Mouse (Mus musculus): ENCODE results near the gene Psma7.

The Psma7 gene

DNA sequence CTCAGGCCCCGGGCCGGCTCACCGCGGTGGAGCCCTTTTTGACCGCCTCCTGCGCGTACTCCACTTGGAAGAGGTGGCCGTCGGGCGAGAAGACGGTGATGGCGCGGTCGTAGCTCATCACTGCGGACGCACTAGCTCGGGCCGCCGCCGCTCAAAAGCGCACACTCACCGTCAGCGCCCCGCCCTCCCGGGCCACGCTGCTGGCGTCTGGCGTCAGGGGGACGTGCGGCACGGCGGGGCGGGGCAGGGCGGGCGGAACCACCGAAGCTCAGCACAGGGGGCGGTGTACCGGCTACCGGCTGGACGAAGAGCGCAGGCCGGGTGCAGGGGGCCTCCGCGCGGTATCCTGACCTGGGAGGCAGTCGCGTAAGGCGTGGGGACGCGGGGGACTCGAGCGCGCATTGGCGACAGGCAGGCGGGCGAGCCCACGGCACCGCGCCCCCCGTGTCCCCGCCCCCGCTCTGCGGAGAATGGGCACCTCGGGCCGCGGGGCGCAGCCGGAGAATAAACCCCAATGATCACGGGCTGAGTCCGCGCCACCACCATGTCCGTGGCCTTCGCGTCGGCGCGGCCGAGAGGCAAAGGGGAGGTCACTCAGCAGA lies at the start of gene Psma7, which contains the start of gene Ss18l1:
Gene Psma7, minus strand, starts transcription at position 178 of the 602 bp plus-strand sequence.
Gene Ss18l1, plus strand, starts transcription at position 254 of the 602 bp plus-strand sequence.
- DNase-seq = peak; percentile 89

DNA sequence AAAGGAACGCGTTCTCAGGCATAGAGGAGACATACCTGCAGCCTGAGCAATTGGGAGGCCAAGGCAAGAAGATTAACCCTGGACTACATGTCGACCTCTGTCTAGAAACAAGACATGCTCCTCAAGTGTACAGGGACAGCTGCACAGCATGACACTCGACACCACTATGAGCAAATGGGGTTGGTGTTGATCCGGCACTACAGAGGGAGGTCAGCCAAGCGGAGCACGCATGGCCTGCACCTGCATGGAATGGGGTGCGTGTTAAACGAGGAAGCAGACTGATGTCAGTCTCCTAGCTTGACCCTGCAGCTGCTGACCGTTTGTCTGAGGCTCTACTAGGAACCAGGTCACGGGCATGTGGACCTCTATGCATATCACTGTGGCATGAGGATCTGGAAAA lies 48.1 kb upstream of the Psma7 start:
- no peak for DNase-seq

DNA sequence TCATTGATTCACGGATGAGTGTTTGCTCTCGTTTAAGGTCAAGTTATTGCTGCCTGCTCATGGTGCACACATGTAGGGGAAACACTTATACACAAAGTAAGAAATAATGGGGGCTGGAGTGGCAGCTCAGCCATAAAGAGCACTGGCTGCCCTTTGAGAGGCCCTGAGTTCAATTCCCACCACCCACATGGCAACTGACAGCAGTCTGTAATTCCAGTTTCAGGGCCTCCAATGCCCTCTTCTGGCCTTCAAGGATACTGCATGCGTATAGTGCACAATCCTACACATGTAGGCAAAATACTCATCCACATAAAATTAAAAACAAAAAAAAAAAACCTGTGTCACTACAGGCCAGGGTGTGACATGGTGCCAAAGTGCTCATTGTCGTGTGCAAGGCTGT lies 45.2 kb upstream of the Psma7 start:
- DNase-seq = no peak

DNA sequence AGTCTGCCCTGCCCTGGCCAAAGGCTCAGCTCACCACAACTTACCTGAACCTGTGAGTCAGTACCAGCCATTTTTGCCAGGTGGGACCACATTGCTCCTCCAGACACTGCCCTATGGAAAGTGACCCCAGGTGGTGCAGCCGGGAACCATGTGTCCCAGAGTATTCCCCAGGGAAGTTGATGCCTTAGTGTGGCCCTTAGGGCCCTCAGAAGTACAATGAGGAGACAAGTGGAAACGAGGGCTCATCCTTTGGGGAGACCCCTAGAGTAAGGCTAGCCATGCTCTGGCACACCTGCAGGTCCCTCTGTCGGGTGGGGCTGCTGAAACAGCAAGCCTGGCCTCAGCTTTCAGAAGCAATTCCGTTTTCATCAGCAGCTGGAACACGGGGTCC lies 44.4 kb upstream of the Psma7 start:
- DNase-seq = no peak

DNA sequence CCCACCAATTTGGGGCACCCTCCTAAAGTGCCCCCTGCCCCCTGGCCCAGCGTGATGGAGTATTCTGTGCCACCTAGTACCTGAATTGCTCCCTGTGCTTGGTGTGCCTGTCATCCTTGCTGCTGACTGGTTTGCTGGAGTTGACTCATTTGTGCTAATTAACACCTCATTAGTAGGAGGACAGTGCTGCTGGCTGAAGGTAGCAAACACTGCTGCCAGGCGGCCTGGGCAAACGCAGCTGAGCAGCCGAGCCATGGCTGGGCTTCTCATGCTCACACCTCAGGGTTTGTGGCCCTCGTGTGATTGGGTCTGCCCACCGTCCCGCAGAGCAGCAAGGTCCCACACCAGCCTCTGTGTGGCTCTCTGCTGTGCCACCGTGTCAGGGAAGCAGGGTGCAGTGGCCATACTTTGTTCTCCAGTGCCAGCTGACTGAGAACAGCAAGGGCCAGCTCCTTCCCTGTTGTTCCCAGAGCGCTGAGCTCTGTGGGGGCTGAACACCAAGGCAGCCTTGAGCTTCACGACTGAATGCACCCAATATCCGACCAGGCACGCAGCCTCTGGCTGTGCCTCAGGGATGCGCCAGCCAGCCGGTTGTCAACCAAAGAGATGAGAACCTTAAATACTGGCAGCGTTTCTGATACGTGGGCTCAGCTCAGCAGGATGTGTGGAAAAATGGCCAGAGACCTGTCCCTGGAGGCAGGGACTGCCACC lies 43.8 kb upstream of the Psma7 start:
- DNase-seq = no peak

DNA sequence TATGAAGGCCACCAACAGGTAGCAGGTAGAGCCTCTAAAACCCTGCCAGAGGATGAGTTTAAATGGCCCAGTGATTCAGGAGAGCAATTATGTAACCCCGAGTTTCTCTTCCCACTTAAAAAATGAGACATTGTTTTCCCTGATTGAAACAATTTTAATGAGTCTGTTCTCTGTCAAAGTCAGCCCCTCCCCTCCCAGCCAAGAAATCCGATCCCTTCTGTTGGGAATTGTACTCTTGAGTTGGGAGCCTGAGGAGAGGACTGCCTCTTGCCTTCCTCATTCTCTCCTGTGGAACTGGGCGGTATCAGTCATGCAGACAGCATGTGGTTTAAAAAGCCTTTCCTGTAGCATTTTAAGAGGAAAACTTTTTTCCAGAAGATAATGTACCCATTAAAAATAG lies 42.3 kb upstream of the Psma7 start:
- DNase-seq = no peak

DNA sequence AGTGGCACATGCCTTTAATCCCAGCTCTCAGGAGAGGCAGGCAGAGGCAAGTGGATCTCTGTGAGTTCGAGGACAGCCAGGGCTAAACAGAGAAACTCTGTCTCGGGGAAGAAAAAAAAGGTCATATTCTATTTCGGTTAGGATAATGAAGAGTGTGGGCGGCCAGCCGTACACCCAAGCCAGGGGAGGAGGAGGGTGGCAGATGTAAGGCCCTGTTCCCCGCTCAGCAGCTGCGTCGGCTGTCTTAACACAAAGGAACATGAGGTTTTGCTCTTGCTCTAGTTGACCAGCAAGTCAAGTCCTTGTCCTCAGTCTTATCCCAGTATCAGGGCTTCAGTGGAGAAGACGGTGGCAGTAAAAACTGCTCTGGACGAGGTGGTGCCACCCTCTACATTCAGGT lies 40.8 kb upstream of the Psma7 start:
- DNase-seq = no peak

DNA sequence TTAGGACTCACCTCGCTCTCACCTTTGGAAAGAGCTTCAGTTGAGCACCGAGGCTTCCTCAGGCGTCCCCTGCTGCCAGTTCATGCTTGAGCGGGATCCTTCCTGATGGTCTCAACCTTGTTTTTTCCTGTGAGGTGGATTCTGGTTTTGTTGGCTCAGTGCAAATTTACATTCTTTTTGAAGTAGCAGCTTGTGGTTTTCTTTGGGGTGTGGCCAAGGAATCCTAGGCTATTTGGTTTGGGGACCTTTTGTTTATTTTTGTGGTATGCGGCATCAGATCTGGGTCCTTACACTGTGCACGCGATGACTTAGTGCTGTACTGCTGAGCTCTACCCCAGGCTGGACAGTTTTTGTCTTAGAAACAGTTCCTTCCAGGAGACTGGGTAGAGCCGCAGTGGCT lies 38.4 kb upstream of the Psma7 start:
- no peak for DNase-seq

DNA sequence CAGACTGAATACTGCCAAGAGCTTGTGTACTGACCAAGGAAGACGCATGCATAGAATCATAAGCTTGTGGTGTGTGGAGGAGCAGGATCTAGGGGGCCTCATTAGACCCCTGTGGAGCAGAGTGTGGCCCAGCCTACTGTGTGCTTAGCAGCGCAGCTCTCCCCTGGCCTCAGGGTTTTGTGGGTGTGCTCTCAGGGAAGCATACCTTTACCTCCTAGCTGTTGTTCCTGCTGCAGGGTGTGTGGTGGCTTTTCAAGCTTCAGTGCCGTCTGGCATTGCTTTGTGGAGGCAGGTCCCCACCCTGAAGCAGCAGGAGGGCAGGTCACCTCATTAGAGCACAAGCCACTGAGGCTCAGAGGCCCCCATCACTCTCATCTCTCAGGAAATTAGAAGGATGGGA lies 35.4 kb upstream of the Psma7 start:
- no peak for DNase-seq

DNA sequence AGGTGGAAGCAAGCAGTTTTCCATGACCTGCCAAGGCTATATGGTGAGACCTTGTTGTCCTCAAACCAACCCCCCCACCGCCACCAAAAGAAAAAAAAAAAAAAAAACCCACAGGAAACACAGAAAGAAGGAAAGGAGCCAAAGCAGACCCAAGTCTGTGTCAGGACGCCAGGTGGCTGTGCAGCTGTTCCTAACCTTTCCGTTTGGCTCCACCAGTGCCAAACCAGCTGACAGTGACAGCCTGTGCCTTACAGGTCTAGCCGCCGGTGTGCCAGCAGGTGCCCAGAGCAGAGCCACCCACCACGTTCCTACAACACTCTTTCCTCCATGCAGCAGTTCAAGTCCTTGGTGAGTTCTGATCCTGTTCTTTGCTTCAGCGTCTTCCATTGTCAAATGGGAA lies 30.7 kb upstream of the Psma7 start:
- DNase-seq = peak; percentile 58

DNA sequence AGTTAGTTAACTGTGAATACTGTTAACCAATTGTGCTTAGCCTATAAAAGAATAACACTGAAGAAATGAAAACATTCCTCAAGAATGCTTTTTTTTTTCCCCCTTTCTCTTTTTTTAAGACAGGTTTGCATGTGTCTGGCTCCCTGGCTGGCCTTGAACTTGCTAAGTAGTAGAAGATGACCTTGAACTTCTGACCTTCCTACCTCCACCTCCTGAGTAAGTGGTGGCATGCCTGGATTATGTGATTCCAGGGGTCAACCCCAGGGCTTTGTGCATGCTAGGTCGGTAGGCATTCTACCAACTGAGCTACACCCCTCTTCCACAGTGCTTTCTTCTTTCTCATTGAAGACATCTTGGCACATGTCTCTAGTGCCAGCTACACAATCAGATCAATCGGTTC lies 29.4 kb upstream of the Psma7 start:
- no peak for DNase-seq

DNA sequence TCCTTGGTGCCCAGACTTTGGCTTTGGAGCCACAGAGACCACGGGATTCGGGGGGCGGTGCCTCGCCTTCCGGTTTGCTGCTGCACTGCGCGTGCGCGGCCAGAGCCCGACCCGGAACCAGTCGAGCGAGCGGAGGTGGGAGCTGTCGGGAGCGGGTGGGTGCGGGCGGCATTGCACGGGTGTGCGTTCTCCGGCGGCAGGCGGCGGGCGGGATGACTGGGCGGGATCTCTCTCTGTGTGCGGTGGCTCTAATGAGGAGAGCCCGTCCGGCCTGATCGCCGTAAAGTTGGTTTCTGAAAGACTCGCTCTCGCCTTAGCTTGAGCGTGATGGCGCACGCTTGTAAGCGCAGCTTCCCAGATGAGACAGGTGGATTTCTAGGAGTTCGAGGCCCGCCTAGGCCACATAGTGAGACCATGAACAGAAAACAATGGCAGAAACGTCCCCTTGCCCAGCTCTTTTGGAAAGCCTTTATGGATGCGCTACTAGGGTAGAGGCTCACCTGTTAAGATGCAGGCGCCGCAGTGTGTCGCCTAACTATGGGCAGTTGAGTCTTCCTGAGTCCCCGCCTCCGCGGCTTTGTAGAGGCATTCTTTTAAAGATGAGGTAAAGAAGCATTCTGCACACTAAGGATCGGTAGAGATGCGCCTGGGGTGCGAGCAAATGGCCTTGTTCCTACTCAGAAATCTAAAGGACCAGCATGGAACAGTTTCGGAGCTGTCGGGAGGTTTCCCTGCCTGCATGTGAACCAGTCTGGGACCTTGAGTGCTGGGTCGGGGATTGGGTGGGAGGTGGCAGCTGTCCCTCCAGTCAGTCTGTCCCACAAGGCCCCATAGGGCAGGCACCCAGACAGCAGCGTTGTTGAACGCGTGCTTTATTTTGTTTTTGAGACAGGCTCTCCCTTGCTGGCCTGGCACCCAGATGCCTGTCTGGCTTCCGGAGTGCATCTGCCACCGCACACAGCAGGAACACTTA lies 28.5 kb upstream of the Psma7 start, which contains the start of gene Mtg2:
Gene Mtg2, plus strand, starts transcription at position 108 of the 973 bp plus-strand sequence.
- DNase-seq = peak; percentile 93

DNA sequence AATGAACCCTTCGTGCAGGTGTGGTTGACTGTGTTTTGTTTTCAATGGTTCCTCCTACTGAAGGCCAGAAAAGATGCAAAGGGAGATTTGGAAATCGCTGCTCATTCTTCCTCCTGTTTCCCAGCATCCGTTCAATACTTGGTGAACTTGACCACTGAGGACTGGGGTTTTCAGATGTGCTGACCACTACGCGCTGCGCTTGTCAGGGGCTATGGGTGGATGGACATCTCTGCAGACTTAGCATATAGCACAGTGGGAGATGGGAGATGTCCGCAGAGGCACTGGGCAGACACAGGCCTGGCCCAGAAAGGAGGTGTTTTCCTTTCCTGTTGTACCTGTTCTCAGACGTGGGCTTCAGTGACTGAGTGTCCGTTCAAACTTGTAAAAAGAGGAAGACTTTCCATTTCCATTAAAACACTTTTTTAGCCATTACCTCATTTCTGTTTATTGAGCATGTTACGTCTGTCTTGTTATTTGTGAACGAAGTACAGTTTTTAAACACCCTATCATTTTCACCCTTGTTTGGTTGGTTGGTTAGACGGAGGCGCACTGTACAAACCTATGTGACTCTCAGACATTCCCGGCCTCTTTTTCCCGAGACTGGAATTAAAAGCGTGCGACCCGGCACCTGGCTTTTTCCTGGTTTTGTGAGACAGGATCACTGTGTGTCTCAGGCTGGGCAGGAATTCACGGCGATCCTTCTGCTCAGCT lies 27.7 kb upstream of the Psma7 start:
- DNase-seq = no peak

DNA sequence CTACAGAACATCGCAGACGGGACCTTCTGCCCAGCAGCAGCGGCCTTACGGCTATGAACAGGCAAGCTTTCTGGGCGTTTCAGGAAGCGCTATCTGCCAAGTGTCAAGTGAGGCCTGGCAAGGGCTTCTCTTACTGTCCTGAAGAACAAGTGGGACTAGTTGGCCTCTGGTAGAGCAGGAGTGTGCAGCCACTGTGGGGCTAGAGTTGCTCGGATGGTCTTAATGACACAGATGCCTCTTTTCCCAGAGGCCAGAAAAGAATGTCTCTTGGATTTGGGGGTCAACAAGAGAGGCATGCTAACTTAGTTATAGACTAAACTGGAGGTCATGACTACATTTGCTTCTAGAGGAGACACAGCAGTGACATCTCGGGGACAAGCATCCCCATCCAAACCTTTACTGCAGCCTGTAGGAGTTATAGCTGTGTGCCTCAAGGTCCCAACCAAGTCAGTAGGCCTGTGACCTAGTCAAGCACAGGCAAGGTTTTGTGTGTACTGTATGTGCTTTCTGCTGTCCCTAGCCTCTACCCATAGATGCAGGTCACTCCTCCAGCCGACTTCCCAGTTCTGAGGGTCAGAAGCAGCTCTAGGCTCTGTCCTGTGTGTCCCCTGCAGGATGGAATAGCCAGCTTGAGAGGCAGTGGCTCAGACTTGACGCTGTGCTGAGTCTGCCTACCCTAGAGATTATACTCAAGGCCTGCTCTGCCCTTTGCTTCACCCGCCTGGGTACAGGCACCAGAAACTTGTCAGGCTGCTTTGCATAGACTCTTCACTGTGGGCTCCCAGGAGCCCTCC lies 21.3 kb upstream of the Psma7 start:
- no peak for DNase-seq

DNA sequence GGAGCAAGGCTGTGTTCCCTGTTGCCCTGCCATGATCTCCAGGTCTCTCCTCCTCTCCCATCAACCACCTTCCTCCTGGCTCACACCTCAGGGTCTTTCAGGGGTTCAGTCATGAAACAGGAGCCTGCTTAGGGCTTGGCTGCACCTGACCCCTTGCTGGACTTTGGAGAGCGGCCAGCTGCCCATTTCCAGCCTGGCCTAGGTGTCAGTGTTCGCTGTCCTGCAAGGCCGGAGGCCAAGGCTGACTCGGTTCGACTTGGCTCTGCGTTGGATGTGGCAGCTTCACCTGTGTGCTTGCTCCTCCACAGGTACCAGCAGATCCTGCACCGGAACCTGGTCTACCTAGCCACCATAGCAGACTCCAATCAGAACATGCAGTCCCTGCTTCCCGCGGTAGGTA lies 10.8 kb upstream of the Psma7 start:
- no peak for DNase-seq

DNA sequence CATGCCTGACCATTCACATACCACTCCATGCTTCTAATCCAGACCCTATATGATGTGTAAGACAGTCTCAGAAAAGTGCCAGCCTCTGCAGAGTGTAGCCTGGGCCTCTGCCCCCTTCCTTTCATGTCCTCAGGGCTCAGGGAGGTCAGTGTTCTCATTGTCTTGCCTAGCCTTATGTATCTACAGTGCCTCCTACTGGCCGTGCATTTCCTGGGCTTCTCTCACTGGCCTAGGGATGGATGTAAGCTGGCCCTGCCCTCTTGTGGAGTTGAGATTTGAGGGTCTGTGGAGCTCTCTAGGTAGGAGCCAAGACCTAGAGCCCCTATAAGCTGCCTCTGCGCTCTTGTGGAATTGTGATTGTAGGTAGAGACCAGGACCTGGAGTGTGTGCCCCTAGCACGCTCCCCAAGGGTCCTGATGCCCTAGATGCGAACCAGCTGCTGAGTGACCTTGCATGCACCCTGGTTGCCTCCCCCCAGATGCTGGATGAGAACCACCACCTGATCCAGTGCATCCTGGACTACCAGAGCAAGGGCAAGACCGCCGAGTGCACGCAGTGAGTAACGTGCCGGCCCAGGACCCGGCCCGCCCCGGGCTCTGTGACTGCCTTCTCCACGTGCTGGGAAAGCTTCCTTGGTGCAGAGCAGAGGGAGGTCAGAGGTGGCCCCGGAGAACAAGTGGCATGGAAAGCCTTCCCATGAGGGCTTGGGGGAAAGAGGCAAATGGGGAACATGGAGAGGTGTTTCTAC lies 9.9 kb upstream of the Psma7 start:
- peak; percentile 52 for DNase-seq

DNA sequence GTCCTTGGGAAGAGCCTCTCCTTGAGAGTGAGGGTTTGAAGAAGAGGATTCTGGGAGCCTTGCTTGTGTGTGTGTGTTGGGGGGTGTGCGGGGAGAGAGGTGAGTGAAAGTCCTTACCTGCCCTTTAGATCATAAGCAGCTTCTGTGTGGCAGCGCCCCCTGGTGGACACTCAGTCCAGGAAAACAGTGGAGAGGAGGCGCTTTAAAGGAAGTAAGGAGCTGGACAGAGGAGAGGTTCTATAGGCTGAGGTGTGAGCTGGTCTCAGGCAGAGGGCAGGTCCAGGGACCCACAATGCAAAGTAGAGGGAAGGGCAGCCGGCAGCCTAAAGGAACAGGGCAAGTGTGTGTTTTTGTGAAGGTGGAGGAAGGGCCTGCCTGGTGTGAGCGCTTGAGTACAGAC lies 8.8 kb upstream of the Psma7 start:
- DNase-seq = peak; percentile 86

DNA sequence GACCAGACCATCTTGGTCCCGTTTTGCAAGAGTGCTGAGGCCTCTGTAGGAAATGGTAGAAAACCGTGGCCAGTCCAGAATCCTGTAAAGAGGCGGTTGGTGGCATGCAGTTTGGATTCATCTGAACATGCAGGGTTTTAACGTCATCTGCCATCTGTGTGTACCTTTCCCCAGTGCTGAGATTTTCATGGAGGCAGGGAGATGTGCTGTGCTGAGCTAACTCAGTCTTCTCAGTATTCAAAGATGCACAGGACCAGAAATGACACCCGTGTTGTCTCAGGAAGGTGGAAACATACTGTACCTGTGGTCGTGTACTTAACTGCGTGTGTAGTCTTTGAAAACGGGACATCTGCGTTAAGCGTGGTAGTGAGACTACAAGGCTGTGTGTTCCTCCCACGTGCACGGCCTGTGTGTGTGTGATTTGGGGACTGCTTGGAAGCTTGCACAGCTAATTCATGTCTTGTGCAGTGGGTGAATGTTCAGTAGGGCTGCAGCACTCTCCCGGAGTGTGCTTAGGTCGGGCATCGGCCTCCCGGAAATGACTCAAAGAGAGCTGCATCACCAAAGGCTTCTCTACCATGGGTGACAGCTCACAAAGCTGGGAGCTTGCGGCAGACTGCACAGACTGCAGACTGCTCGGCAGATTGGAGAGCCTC lies 5.9 kb upstream of the Psma7 start:
- DNase-seq = no peak

DNA sequence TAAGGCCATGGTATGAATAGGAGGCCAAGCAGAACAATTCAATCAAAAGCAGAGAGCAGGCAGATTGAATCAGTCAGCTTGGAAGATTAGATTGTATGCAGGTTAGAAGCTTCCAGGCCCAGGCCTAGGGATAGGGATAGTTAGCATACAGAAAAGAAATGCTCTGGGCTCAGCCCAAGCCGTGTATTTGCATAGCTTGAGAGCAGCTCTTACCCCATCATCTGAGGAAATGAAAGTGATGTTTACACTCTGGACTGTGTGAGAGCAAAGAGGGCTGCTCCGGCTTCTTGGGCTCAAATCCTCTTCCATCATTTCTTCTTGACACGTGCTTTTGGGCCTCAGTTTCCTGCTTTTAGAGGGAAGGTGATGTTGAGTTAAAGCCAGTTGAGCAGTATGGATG lies 5.3 kb upstream of the Psma7 start:
- DNase-seq = no peak

DNA sequence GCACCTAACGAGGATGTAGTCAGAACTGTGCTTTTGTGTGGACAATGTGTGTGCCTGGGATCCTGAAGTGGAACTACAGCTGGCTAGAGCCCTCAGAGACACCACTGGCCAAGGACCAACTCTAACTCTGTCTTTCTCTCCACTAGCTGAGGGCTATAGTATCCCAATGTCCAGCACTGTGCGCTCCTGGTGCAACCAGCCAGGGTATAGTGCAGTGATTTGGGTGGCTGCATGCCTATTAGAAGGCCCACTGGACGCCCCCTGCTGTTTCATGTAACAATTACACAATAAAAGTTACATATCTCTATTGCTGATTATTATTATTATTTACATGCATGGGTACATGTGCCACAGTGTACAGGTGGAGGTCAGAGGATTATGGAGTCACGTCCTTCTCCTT lies 3.0 kb upstream of the Psma7 start:
- DNase-seq = peak; percentile 31
